Mouse (Mus musculus): Measurements from ENCODE around the gene Prss21.
"Not testable (repeated sequence)": the region's sequence is repeated elsewhere in the genome, so short reads cannot be mapped to it uniquely, and the experiment has no call there.

Gene Prss21

DNA sequence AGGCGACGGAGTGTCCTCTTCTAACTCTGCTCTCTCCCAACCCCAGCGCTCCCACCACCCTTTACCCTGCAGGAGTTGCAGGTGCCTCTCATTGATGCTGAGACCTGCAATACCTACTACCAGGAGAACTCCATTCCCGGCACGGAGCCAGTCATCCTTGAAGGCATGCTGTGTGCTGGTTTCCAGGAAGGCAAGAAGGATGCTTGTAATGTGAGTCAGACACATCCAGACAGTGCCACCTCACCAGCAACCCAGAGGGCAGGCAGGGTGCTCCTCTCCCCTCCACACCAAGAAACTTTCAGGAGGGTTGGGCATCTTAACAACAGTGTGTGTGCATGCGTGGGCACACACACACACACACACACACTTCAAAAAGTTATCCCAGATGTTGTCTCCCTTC is 10.7 kb upstream of the Prss21 start:
- in situ Hi-C loops (cut with MboI, MseI): loop anchor here (5.0 kb wide), 1 partner anchor 100 kb away; the partner anchor contains the start of gene Sbpl

GRCm38 (mm10) chr17:23857913-23858312 is 9.9 kb upstream of the Prss21 start:
- in situ Hi-C loops (cut with MboI, MseI): loop anchor here (5.0 kb wide), 1 partner anchor 99 kb away; the partner anchor contains the start of gene Sbpl

DNA sequence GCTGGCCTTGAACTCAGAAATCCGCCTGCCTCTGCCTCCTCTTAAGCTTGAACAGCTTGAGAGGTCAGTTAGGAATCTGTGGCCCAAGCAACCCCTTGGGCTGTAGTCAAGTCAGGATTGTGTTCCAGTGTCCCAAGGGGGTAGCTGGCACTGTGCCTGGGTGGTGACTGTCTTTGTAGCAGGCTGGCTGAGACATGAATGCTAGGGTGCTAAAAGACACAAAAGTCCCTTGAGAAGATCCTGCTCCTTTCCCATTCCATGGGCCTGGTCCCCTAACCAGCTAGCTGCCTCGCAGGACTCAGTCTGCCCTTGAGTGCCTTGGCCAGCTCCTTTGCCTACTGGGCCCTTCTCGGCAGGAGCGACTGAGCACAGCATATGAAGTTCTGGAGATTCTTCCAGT is 4.9 kb upstream of the Prss21 start:
- in situ Hi-C loops (cut with MboI, MseI): no loop called here

DNA sequence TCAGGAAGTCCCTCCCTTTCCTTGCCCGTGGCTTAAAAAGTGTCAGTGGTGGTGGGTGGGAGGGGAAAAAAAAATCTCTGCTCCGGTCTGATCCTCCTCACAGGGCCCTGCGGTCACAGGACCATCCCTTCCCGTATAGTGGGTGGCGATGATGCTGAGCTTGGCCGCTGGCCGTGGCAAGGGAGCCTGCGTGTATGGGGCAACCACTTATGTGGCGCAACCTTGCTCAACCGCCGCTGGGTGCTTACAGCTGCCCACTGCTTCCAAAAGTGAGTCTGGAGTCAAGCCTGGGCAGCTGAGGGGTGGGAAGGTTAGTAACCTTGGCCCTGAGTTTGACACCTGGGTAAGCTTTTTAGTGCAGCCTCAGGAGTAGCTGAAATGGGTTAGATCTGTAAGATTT is 657 bp downstream of the Prss21 start:
- in situ Hi-C loops (cut with MboI, MseI): no loop called here

DNA sequence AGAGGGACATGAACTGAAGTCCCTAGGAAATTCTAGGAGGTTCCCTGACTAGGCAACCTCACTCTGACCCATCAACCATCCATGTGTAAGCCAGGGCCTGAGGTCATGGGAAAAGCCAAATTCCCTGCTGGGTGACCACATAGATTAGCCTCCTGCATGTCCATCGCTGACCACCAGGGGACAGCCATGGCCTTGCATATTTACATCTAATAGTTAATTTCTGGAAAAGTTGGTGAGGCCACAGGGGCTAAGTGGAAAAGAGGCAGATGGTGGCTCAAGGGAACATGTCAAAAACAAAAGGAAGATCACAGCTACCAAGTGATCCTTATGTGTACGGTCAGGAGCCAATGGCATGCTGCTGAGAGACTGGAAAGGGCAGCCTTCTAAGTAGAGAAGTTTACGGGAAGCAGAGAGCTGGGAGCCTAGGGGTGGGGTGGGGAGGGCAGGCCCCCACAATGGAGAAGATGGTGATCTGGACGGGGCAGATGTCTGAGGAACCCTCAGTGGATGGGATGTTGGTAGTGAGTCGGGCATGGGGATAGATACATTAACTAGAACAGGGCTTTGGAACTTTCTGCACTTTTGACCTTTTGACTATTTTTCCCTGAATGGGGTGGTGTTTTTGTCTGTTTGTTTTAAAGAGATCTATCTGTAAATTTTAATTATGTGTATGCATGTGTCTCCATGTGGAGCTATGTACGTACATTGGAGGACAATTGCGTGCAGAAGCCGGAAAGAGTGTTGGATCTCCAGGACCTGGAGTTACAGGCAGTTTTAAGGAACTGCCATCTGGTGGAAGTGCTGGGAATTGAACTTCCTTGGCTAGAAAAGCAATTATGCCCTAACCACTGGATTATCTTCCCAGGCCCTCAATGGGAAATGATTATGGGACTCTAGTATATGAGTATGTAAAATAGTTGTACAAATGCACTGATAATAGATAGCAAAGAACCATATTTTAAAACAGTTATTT is 6.3 kb downstream of the Prss21 start:
- in situ Hi-C loops (cut with MboI, MseI): no loop called here

DNA sequence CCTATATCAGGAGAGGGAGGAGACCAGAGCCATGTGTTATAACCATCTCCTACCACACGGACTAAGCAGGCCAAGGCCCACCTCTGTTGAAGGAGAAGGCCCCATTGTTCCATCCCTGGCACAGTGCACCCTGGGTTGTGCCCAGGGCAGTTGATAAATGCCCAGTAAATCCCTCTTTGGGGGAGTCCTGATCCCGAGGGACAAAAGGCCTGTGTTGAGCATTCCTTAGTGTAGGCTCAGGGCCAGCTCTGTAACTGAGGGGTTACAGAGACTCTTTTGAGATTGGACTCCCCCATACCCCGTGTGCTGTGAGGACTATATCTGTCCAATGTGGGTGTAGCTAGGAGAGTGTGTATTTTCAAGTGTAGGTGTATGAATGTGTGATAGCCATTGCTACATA is 8.9 kb downstream of the Prss21 start:
- in situ Hi-C loops (cut with MboI, MseI): loop anchor here (5.0 kb wide), 1 partner anchor 41 kb away; the partner anchor contains the start of gene Dcpp3

- in situ Hi-C loops (cut with MboI, MseI): loop anchor here (5.0 kb wide), 1 partner anchor 40 kb away; the partner anchor contains the start of gene Dcpp3
Observed at GRCm38 (mm10) chr17:23877166-23877565, 9.3 kb downstream of the Prss21 start.

DNA sequence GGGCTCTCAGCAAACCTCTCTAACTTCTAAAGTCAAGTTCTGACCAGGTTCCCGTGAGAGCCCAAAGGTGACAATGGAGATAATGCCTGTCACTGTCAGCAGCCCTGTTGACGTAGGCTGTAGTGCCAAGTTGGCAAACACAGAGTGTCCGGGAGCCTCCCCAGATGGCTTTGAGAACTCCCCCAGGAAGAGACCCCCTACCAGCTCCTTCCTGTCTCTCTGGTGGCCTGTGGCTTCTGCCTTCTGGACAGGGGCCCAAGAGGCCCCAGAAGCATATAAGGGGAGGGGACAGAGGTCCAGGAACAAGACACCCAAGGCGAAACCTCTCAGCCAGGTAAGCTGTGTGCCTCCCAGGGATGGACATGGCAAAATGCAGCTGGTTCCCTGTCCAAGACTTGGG is 12.7 kb downstream of the Prss21 start, which contains the start of the genes Dcpp1 and Dcpp2:
Dcpp1 (plus strand) TSS at position 301 of the 400 bp plus-strand sequence.
Dcpp2 (plus strand) TSS at position 305 of the 400 bp plus-strand sequence.
- in situ Hi-C loops (cut with MboI, MseI): not testable (repeated sequence)

- in situ Hi-C loops (cut with MboI, MseI): loop anchor here (5.0 kb wide), 1 partner anchor 40 kb away; no protein-coding TSS in a partner anchor
Observed at GRCm38 (mm10) chr17:23917158-23917557, 49.3 kb downstream of the Prss21 start, which contains the start of gene Dcpp3. Dcpp3 (plus strand) TSS chr17:23917458.

Data from T-helper 1 cell (primary cell).